Mouse (Mus musculus): Measurements from ENCODE around the gene Cmya5. TPM values are rescaled to one million over a fixed set of nuclear protein-coding genes. Genes with fewer than 3 reads are reported as not detected.
A peak's percentile ranks its signal among the peaks of the same experiment; 100 is the strongest.

The Cmya5 gene
- polyA plus RNA-seq, 1 experiment from 2014 or later, result 0.04 TPM

DNA sequence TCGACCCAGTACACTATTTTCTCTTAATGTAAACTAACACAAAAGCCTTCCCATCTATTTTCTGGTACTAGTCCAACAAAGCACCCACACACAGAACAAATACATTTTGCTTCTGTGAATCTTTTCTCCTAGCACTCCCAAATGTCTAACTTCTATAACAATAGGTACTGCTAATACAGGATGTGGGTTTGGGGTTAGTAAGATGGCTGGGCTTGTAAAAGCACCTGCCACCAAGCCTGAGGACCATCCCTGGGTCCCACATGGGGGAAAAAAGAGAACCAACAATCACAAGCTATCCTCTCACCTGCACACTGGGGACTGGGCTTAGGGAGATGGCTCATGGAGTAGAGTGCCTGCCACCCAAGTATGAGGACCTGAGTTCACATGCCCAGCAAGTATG lies 8.8 kb upstream of the Cmya5 start:
- WGBS, result 100% methylated on average over 1 of the region's 1 CpGs
- no peak for ATAC-seq (ENCODE audit: low FRiP score)
- Histone ChIP-seq H3K4me1 (no peaks in the 10 kb centered on the region), H3K27ac (no peak overlapping the region), H3K9me3 (no peaks in the 10 kb centered on the region), H3K4me2 (no peak overlapping the region), H3K9ac (no peak overlapping the region), H3K4me3 (replicated peaks) (no peak overlapping the region), H3K27me3 (no peaks in the 10 kb centered on the region), H3K36me3 (replicated peaks) (peaks cover 29% of the 10 kb centered on the region)

DNA sequence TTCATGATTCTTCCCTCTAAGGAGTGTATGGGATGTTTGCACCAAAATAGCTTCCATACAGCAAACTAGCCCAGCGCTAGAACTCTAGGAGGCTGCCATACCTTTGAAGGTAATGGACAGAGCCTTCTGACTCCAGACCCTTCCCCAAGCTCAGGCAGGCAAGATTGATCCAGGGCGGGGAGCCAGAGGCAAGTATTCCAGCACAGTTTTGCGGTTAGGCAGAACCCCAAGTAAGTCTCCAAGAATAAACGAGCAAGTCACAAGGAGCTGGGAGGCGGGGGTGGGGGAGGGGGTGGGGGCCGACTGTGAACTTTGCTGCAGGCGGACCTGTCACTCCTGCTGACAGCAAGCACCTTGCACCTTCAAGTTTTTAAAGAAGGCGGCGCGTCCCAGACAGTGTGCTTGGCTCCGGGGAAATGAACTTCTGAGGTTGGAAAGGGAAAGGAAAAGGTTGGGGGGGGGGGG lies 673 bp downstream of the Cmya5 start:
- Histone ChIP-seq H3K4me3 (replicated peaks) (peak overlapping the region; percentile 41), H3K27ac (no peak overlapping the region), H3K36me3 (replicated peaks) (peaks cover 4% of the 10 kb centered on the region; the same call in 1 of the 2 replicates), H3K9ac (peak overlapping the region; percentile 59), H3K4me2 (peak overlapping the region; percentile 90), H3K27me3 (no peaks in the 10 kb centered on the region), H3K4me1 (peaks cover 15% of the 10 kb centered on the region), H3K9me3 (no peaks in the 10 kb centered on the region)
- WGBS, result 15% methylated on average over 11 of the region's 11 CpGs
- ATAC-seq (ENCODE audit: low FRiP score), result peak; percentile 56

DNA sequence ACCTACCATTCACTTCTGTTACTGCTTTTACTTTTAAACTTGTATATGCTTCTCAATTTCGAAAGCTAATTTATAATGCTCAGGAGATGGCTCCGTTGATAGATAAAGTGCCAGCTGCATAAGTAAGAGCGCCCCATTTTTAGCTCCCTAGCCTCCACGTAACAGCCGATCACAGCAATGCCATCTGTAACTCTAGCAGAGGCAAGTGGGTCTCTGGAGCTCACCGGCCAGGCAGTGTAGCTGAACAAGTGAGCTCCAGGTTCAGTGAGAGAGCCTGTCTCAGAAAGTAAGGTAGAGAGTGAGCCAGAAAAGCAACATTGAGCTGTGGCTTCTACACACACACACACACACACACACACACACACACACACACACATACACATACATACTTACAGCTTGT lies 3.3 kb downstream of the Cmya5 start:
- Histone ChIP-seq H3K9ac (no peak overlapping the region), H3K4me1 (peaks cover 15% of the 10 kb centered on the region), H3K27me3 (no peaks in the 10 kb centered on the region), H3K9me3 (no peaks in the 10 kb centered on the region), H3K27ac (no peak overlapping the region), H3K4me3 (replicated peaks) (no peak overlapping the region), H3K4me2 (no peak overlapping the region), H3K36me3 (replicated peaks) (no peaks in the 10 kb centered on the region)
- 95% methylated on average over 6 of the region's 6 CpGs for WGBS
- no peak for ATAC-seq (ENCODE audit: low FRiP score)

DNA sequence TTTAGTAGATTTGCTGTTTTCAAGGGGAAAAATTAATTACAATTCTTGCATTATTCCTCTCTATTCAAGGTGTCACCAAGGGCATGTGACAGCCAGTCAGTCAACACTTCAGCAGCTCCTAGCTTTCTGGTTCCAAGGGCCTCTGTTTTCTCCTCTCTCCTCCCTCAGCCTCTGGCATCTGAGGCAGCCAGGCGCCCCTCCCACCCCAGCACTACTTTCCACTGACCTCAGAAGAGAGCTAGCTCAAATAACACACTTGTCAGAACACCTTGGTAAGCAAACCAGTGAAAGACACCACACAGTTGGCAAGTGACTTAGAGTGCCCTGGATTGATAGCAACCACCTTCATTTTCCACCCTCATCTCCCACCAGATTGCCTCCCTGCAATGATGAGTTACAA lies 6.5 kb downstream of the Cmya5 start:
- no peaks in the 10 kb centered on the region for H3K36me3 ChIP-seq (replicated peaks)
- no peaks in the 10 kb centered on the region for H3K9me3 ChIP-seq
- H3K4me3 ChIP-seq (replicated peaks), result no peak overlapping the region
- WGBS, result 71% methylated on average over 1 of the region's 1 CpGs
- no peaks in the 10 kb centered on the region for H3K27me3 ChIP-seq
- no peak overlapping the region for H3K4me2 ChIP-seq
- no peak overlapping the region for H3K9ac ChIP-seq
- no peak overlapping the region for H3K27ac ChIP-seq
- no peaks in the 10 kb centered on the region for H3K4me1 ChIP-seq
- ATAC-seq (ENCODE audit: low FRiP score), result no peak

DNA sequence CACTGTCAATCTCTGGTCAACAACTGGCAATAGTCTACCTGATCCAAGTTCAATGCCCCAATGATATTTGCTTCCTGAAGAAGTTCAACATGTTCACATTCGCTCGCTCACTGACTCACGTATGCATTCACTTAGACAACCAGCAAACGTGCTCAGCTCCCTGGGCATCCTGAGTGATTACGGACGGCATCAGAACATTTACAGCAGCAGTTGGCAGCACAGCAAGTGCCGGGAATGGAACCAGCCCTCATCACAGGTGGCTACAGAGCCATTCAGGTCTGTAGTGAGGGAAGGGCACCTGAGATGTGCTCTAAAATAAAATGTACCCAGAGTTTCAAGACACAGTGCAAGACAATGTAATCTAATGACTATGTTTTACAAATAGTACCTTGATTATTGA lies 7.4 kb downstream of the Cmya5 start:
- no peaks in the 10 kb centered on the region for H3K36me3 ChIP-seq (replicated peaks)
- 94% methylated on average over 7 of the region's 7 CpGs for WGBS
- no peak overlapping the region for H3K9ac ChIP-seq
- ATAC-seq (ENCODE audit: low FRiP score), result no peak
- H3K27me3 ChIP-seq, result no peaks in the 10 kb centered on the region
- no peaks in the 10 kb centered on the region for H3K4me1 ChIP-seq
- H3K27ac ChIP-seq, result no peak overlapping the region
- no peak overlapping the region for H3K4me2 ChIP-seq
- H3K4me3 ChIP-seq (replicated peaks), result no peak overlapping the region
- H3K9me3 ChIP-seq, result no peaks in the 10 kb centered on the region

DNA sequence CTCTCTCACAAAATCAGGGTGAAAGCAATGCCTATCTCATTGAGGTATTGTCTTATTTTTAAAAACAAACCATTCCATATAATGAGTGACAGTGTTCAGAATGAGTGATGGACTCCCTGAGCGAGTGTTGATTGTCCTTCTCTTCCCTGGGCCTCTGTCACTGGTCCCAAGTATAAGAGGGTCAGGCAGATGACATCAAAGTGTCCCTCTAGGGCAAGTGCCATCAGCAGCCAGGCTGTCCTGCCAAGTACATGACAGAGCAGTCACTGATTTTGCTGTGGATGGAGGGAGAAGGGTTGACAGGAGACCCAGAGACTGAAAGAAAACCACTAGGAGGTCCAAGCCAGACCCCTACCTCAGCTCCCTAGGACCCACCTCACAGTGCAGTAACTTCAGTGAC lies 8.3 kb downstream of the Cmya5 start:
- Histone ChIP-seq H3K27ac (no peak overlapping the region), H3K4me3 (replicated peaks) (no peak overlapping the region), H3K4me1 (no peaks in the 10 kb centered on the region), H3K36me3 (replicated peaks) (no peaks in the 10 kb centered on the region), H3K4me2 (no peak overlapping the region), H3K27me3 (no peaks in the 10 kb centered on the region), H3K9ac (no peak overlapping the region), H3K9me3 (no peaks in the 10 kb centered on the region)
- ATAC-seq (ENCODE audit: low FRiP score), result no peak
- WGBS, result 88% methylated on average over 1 of the region's 1 CpGs

DNA sequence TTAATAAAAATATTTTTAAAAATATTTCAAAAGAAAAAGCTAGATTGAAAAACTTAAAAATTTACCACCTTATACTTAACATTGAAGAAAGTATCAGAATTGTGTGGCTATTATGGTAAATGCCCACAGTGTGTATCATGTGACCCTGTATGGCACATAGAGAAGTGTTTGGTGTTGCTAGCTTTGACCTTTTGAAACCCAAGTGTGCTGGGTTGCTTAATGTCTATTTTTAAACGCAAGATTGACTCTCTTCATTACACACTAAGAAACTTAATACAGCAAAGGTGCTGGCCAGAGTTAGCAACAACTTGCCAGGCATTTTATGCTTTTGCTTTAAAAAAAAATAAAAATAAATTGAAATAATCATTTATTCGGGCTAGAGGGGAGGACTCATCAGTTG lies 9.0 kb downstream of the Cmya5 start:
- Histone ChIP-seq H3K9ac (no peak overlapping the region), H3K9me3 (no peaks in the 10 kb centered on the region), H3K36me3 (replicated peaks) (no peaks in the 10 kb centered on the region), H3K27ac (no peak overlapping the region), H3K4me2 (no peak overlapping the region), H3K4me1 (no peaks in the 10 kb centered on the region), H3K4me3 (replicated peaks) (no peak overlapping the region), H3K27me3 (no peaks in the 10 kb centered on the region)
- ATAC-seq (ENCODE audit: low FRiP score), result no peak
- WGBS, result 84% methylated on average over 2 of the region's 2 CpGs

DNA sequence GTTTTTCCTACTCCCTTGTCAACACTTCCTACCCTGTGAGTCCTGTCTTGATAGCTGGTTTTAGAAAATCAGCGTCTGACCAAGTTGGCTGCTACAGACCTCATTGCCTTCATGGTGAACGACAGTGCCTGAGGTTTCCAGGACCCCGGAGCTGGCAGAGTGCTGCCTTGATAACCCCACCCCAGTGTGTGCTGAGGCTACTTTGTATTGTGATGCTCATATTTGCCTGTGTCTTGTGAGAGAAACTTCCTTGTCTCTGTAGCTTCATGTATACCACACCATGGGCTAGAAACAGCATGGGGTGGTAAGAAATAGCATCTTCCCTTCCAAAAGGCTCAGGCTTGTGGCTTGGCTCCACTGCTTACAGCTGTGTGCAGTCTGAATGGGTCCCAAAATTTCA lies 13.8 kb downstream of the Cmya5 start:
- peaks cover 4% of the 10 kb centered on the region; the same call in 1 of the 2 replicates for H3K4me1 ChIP-seq
- H3K4me3 ChIP-seq (replicated peaks), result no peak overlapping the region
- WGBS, result 92% methylated on average over 3 of the region's 3 CpGs
- H3K4me2 ChIP-seq, result no peak overlapping the region
- H3K27me3 ChIP-seq, result no peaks in the 10 kb centered on the region
- ATAC-seq (ENCODE audit: low FRiP score), result no peak
- H3K36me3 ChIP-seq (replicated peaks), result no peaks in the 10 kb centered on the region
- H3K27ac ChIP-seq, result no peak overlapping the region
- no peak overlapping the region for H3K9ac ChIP-seq
- no peaks in the 10 kb centered on the region for H3K9me3 ChIP-seq

DNA sequence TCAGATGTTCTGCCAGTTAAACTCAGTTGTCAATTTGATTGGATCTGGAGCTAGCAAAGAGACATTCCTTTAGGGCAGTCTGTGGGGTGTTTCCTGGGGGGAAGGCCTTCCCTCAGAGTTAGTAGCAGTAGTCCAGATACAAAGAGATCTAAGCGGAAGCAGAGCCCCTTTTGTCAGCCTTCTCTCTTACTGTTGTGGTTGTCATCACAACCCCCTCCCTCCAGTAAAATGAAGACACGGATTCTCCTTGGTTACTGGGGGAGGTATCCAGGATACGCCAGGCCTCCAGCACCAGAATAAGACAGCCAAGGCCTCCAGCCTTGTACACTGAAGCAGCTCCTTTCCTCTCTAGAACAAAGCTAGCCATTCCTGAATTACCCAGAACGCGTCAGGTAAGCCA lies 15.6 kb downstream of the Cmya5 start:
- Histone ChIP-seq H3K36me3 (replicated peaks) (no peaks in the 10 kb centered on the region), H3K4me3 (replicated peaks) (no peak overlapping the region), H3K9ac (no peak overlapping the region), H3K4me1 (peaks cover 4% of the 10 kb centered on the region; the same call in 1 of the 2 replicates), H3K27me3 (no peaks in the 10 kb centered on the region), H3K9me3 (no peaks in the 10 kb centered on the region), H3K27ac (no peak overlapping the region), H3K4me2 (no peak overlapping the region)
- no peak for ATAC-seq (ENCODE audit: low FRiP score)
- WGBS, result 68% methylated on average over 5 of the region's 5 CpGs

DNA sequence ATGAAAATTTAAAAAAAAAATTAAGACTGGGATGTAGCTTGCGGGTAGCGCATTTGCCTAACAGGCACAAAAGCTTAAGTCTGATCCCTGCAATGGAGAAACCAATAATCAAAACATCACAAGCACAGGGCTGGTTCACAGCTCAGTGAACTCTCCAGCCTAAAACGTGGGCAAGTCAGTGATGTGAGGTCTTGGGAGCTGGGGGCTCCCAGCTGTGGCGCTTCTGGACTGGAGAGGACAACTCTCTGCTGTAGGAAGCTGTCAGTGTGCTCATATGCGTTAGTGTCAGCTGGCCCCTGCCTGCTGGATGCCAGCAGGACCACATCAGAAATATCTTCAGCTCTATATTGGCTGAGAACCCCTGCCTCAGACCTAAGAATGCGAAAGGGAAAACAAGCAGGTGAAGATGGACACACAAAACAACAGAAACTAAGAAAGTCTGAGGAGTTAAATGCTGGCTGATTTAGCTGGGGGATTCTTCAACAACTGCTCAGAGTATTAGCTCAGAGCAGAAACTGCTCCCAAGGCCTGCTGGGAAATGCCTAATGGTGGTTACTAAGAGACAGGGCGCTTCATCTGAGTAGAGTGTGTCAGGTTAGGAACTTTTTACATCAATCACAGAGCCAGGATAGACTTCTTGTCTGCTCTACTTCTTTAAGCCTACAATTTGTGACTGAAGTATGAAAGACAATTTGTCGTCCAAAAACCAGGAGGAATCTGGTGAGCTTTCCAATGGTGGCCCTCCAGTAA lies 16.2 kb downstream of the Cmya5 start:
- no peak overlapping the region for H3K9ac ChIP-seq
- H3K4me3 ChIP-seq (replicated peaks), result no peak overlapping the region
- H3K27me3 ChIP-seq, result no peaks in the 10 kb centered on the region
- no peak for ATAC-seq (ENCODE audit: low FRiP score)
- peaks cover 4% of the 10 kb centered on the region; the same call in 1 of the 2 replicates for H3K4me1 ChIP-seq
- H3K36me3 ChIP-seq (replicated peaks), result no peaks in the 10 kb centered on the region
- no peak overlapping the region for H3K4me2 ChIP-seq
- H3K9me3 ChIP-seq, result no peaks in the 10 kb centered on the region
- WGBS, result 84% methylated on average over 8 of the region's 8 CpGs
- no peak overlapping the region for H3K27ac ChIP-seq

DNA sequence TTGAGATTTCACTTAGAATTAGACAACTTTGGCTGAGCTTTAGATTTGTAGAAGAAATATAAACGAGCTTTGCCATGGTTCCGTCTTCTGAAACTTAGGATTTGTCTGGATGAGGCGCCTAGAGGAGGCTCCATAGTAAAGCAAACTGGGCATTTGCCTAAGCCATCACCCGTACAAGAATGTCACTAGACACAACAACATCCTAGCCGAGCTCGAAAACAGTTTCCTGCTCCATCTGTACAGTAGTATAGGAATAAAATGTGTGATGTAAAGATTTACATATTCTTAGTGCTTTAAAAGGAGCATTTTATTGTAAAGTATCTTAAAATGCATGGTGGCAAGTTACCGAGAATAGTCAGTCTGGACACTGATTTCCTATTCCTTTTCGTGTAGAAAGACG lies 22.2 kb downstream of the Cmya5 start:
- no peaks in the 10 kb centered on the region for H3K27me3 ChIP-seq
- H3K9ac ChIP-seq, result no peak overlapping the region
- H3K9me3 ChIP-seq, result no peaks in the 10 kb centered on the region
- H3K36me3 ChIP-seq (replicated peaks), result no peaks in the 10 kb centered on the region
- H3K4me1 ChIP-seq, result no peaks in the 10 kb centered on the region
- ATAC-seq (ENCODE audit: low FRiP score), result no peak
- no peak overlapping the region for H3K4me2 ChIP-seq
- 94% methylated on average over 9 of the region's 9 CpGs for WGBS
- no peak overlapping the region for H3K27ac ChIP-seq
- H3K4me3 ChIP-seq (replicated peaks), result no peak overlapping the region

DNA sequence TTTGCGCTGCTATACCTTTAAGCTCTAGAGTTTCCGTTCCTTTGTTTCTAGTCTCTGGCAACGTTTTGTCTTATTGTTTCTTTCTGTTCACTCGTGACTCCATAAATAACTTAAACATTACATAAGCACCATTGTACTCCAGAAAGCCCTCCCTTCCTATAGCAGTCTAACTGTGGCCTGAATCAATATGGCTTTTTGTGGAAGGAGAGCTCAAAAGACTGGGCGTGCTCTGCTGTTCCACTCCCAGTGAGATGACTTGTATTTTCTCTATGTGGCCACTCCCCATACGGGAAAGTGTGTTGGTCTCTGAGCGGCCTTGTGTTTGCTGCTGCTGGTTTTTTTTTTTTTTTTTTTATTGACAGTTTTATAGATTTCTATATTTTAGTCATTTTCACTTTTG lies 27.3 kb downstream of the Cmya5 start:
- 74% methylated on average over 7 of the region's 7 CpGs for WGBS
- Histone ChIP-seq H3K9me3 (no peaks in the 10 kb centered on the region), H3K36me3 (replicated peaks) (no peaks in the 10 kb centered on the region), H3K9ac (no peak overlapping the region), H3K4me3 (replicated peaks) (no peak overlapping the region), H3K27me3 (no peaks in the 10 kb centered on the region), H3K4me2 (no peak overlapping the region), H3K4me1 (no peaks in the 10 kb centered on the region), H3K27ac (no peak overlapping the region)
- ATAC-seq (ENCODE audit: low FRiP score), result no peak

DNA sequence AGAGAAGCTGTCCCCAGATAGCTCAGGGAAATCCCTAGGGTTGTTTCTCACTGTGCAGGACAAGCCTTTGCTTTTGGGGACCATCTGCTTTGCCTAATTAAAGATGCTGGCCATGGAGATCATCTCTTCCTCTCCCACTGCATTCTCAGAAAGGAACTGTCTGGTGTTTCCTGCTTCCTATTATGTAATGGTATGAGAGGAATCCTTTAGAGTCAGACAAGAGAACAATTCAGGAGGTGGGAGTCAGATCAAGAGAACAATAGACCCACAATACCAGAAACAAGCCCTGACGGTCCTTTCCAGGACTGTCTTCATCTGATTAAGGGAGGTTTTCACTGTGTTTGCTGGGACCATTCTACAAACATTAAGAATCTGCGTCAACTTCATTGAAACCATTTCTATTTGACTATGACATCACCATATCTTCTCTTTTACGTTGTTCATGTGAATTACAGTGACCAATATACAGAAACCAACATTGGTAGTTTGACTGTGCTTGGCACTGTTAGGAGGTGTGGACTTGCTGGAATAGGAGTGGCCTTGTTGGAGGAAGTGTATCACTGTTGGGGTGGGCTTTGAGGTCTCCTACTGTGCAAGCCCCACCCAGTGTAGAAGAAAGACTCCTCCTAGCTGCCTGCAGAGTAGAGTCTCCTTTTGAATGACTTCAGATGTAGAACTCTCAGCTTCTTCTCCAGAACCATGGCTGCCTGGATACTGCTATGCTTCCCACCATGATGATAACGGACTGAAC lies 42.0 kb downstream of the Cmya5 start:
- no peak overlapping the region for H3K9ac ChIP-seq
- no peaks in the 10 kb centered on the region for H3K27me3 ChIP-seq
- no peak overlapping the region for H3K27ac ChIP-seq
- no peaks in the 10 kb centered on the region for H3K36me3 ChIP-seq (replicated peaks)
- no peak overlapping the region for H3K4me2 ChIP-seq
- H3K4me3 ChIP-seq (replicated peaks), result no peak overlapping the region
- no peak for ATAC-seq (ENCODE audit: low FRiP score)
- H3K4me1 ChIP-seq, result no peaks in the 10 kb centered on the region
- 67% methylated on average over 4 of the region's 4 CpGs for WGBS
- no peaks in the 10 kb centered on the region for H3K9me3 ChIP-seq
